ENCODE assay signal across 13 mouse cellular contexts in genomic region chr19:42021681-42022541, GRCm38 (mm10). TPM values are rescaled to one million over a fixed set of nuclear protein-coding genes. Genes with fewer than 3 reads are reported as not detected.
DNase-seq lines count a peak whose midpoint lies in the region; ATAC-seq lines count a peak whose summit lies in the region.
"Had no signal": no experiment of that assay in that cellular context is flagged by ENCODE, and none has a peak within 500 bp of the region (broad histone marks: within the 10 kb centered on the region; RNA-seq: fewer than 3 reads in every experiment).

No protein-coding gene starts in this region.

- 70% methylated on average over 10 of the region's 10 CpGs for WGBS in kidney, embryonic 16.5 days

- peak overlapping the region; percentile 20; the same call in 1 of the 2 replicates for H3K27ac ChIP-seq in kidney, embryonic 16.5 days (ENCODE audit: low read length)
- H3K27ac ChIP-seq in brown adipose tissue, adult 24 weeks (replicated peaks; ENCODE audit: low read depth, low read length), result peak overlapping the region; percentile 9
- H3K27ac ChIP-seq: layer of hippocampus, adult 2 months; limb, embryonic 12.5 days had no signal

- no peak overlapping the region for H3K9ac ChIP-seq in kidney, embryonic 16.5 days (replicated peaks; ENCODE audit: low read length)

- no peak for ATAC-seq in kidney, embryonic 16.5 days (ENCODE audit: low FRiP score, low TSS enrichment)
- no peak for ATAC-seq in erythroid progenitor cell, adult 5-6 weeks (replicated peaks; ENCODE audit: low FRiP score, poor library complexity, severe bottlenecking)
- ATAC-seq: intestine, postnatal 0 days had no signal

- H3K4me2 ChIP-seq in kidney, embryonic 16.5 days (replicated peaks; ENCODE audit: low read depth, low read length), result no peak overlapping the region
- H3K4me2 ChIP-seq: limb, embryonic 12.5 days had no signal

- H3K9me3 ChIP-seq in kidney, embryonic 16.5 days (ENCODE audit: low read length), result no peaks in the 10 kb centered on the region
- H3K9me3 ChIP-seq: limb, embryonic 12.5 days had no signal

- peaks cover 31% of the 10 kb centered on the region for H3K4me1 ChIP-seq in kidney, embryonic 16.5 days (ENCODE audit: insufficient read depth, low read length)
- peaks cover 20% of the 10 kb centered on the region for H3K4me1 ChIP-seq in brown adipose tissue, adult 24 weeks (ENCODE audit: control insufficient read depth, insufficient read depth, insufficient read length, low read length)

- no peaks in the 10 kb centered on the region for H3K27me3 ChIP-seq in kidney, embryonic 16.5 days (ENCODE audit: insufficient read depth, low read length)
- H3K27me3 ChIP-seq: limb, embryonic 12.5 days had no signal

- no peaks in the 10 kb centered on the region for H3K36me3 ChIP-seq in kidney, embryonic 16.5 days (ENCODE audit: insufficient read depth, low read length)
- H3K36me3 ChIP-seq: limb, embryonic 12.5 days had no signal

- H3K4me3 ChIP-seq in kidney, embryonic 16.5 days (ENCODE audit: low read length), result no peak overlapping the region
- no peak overlapping the region for H3K4me3 ChIP-seq in brown adipose tissue, adult 24 weeks (ENCODE audit: insufficient read depth, low read depth, low read length)
- H3K4me3 ChIP-seq: layer of hippocampus, adult 2 months; limb, embryonic 12.5 days had no signal

- DNase-seq in kidney, adult 8-10 months, result no peak
- DNase-seq in MN1 (ENCODE audit: low spot score), result peak; percentile 28
- DNase-seq in retina, postnatal 1 day, result peak; percentile 50
- DNase-seq in left cerebral cortex, adult 11 months (ENCODE audit: low spot score), result no peak
- DNase-seq: lung, postnatal 14 days had no signal

RNA-seq across cellular contexts. Expression of gene Ankrd2, which starts 13.9 kb away (rescaled TPM):
- polyA plus RNA-seq in kidney, embryonic 16.5 days (2015; fragmentation: Nextera tagmentation; extraction: Ambion mirVana), result not detected in 2 replicates
- polyA plus RNA-seq in brown adipose tissue, adult 24 weeks (2012; ENCODE audit: insufficient read depth, insufficient read length, missing spikeins), result 2.1 and 3.2 TPM in 2 replicates
- total RNA-seq in erythroid progenitor cell, adult 5-6 weeks (2015; ENCODE audit: low replicate concordance), result not detected in 2 replicates
- total RNA-seq in erythroid progenitor cell, adult 5-6 weeks (2017; ENCODE audit: low replicate concordance), result not detected in 2 replicates
- total RNA-seq: layer of hippocampus, adult 2 months; monocyte, adult 5-6 weeks had no signal

RNA-seq across cellular contexts. Expression of gene Hoga1, which starts 23.5 kb away (rescaled TPM):
- 30.4 and 35.0 TPM in 2 replicates for polyA plus RNA-seq in kidney, embryonic 16.5 days (2015; fragmentation: Nextera tagmentation; extraction: Ambion mirVana)
- polyA plus RNA-seq in brown adipose tissue, adult 24 weeks (2012; ENCODE audit: insufficient read depth, insufficient read length, missing spikeins), result 3.3 and 5.7 TPM in 2 replicates
- total RNA-seq in erythroid progenitor cell, adult 5-6 weeks (2015; ENCODE audit: low replicate concordance), result not detected in 2 replicates
- not detected in 2 replicates for total RNA-seq in erythroid progenitor cell, adult 5-6 weeks (2017; ENCODE audit: low replicate concordance)
- total RNA-seq: monocyte, adult 5-6 weeks had no signal

RNA-seq across cellular contexts. Expression of gene 4933411K16Rik, which starts 30.1 kb away (rescaled TPM):
- 0.60 and 0.71 TPM in 2 replicates for polyA plus RNA-seq in kidney, embryonic 16.5 days (2015; fragmentation: Nextera tagmentation; extraction: Ambion mirVana)
- not detected in 2 replicates for polyA plus RNA-seq in brown adipose tissue, adult 24 weeks (2012; ENCODE audit: insufficient read depth, insufficient read length, missing spikeins)
- total RNA-seq in erythroid progenitor cell, adult 5-6 weeks (2015; ENCODE audit: low replicate concordance), result not detected in 2 replicates
- not detected in 2 replicates for total RNA-seq in erythroid progenitor cell, adult 5-6 weeks (2017; ENCODE audit: low replicate concordance)
- polyA plus RNA-seq: limb, embryonic 12.5 days; thymus, postnatal 0 days had no signal

RNA-seq across cellular contexts. Expression of gene Ubtd1, which starts 40.3 kb away (rescaled TPM):
- 35.9 and 37.8 TPM in 2 replicates for polyA plus RNA-seq in kidney, embryonic 16.5 days (2015; fragmentation: Nextera tagmentation; extraction: Ambion mirVana)
- polyA plus RNA-seq in brown adipose tissue, adult 24 weeks (2012; ENCODE audit: insufficient read depth, insufficient read length, missing spikeins), result 8.4 and 9.0 TPM in 2 replicates
- 4.3 TPM in 1 of 2 replicates, not detected in the other for total RNA-seq in erythroid progenitor cell, adult 5-6 weeks (2015; ENCODE audit: low replicate concordance)
- 8.2 TPM in 1 of 2 replicates, not detected in the other for total RNA-seq in erythroid progenitor cell, adult 5-6 weeks (2017; ENCODE audit: low replicate concordance)

RNA-seq across cellular contexts. Expression of gene Mms19, which starts 41.0 kb away (rescaled TPM):
- 41.1 and 45.6 TPM in 2 replicates for polyA plus RNA-seq in kidney, embryonic 16.5 days (2015; fragmentation: Nextera tagmentation; extraction: Ambion mirVana)
- polyA plus RNA-seq in brown adipose tissue, adult 24 weeks (2012; ENCODE audit: insufficient read depth, insufficient read length, missing spikeins), result 8.6 and 9.6 TPM in 2 replicates
- total RNA-seq in erythroid progenitor cell, adult 5-6 weeks (2015; ENCODE audit: low replicate concordance), result 20.5 and 73.5 TPM in 2 replicates
- total RNA-seq in erythroid progenitor cell, adult 5-6 weeks (2017; ENCODE audit: low replicate concordance), result 10.1 and 15.4 TPM in 2 replicates

Comparison
In these comparisons a context has a peak if more than half of its experiments do, and no peak if none do; other contexts are left out.
1. DNase-seq: peak in MN1 (single experiment) and retina, postnatal 1 day (single experiment); none in kidney, adult 8-10 months (0 of 2) and left cerebral cortex, adult 11 months (single experiment).